Mouse (Mus musculus) hindbrain, embryonic 16.5 days (tissue): ENCODE measurements around the gene Zcchc9. TPM values are rescaled to one million over a fixed set of nuclear protein-coding genes. Genes with fewer than 3 reads are reported as not detected.

Experiments used
- ATAC-seq: fragments of 200-750 bp; cut with Nextera tagmentation; 2 replicates; pipeline ENCODE4 v1.8.0; 2017; ENCODE audit warnings: moderate TSS enrichment, moderate library complexity
- H3K27ac ChIP-seq: fragments of 300-500 bp; sonication (generic); 2 replicates; pipeline ENCODE4 v1.5.1; 2014; ENCODE audit warnings: low read depth, mild to moderate bottlenecking, control low read depth, low read length, moderate library complexity
- H3K27me3 ChIP-seq: fragments of 300-500 bp; sonication (generic); replicated peaks from 2 replicates; pipeline ENCODE4 v1.6.1; 2014; ENCODE audit warnings: low read length; ENCODE audit not compliant: control insufficient read depth, insufficient read depth
- H3K36me3 ChIP-seq: fragments of 300-500 bp; sonication (generic); 2 replicates; pipeline ENCODE4 v1.6.1; 2014; ENCODE audit warnings: mild to moderate bottlenecking, low read length, moderate library complexity, mixed read lengths; ENCODE audit not compliant: control insufficient read depth, insufficient read depth
- H3K4me1 ChIP-seq: fragments of 300-500 bp; sonication (generic); 2 replicates; pipeline ENCODE4 v1.6.1; 2014; ENCODE audit warnings: low read depth, low read length; ENCODE audit not compliant: control insufficient read depth, insufficient read depth
- H3K4me2 ChIP-seq: fragments of 300-500 bp; sonication (generic); 2 replicates; pipeline ENCODE4 v1.6.1; 2014; ENCODE audit warnings: mild to moderate bottlenecking, low read length, control low read depth, moderate library complexity
- H3K4me3 ChIP-seq: fragments of 300-500 bp; sonication (generic); 2 replicates; pipeline ENCODE4 v1.5.1; 2014; ENCODE audit warnings: mild to moderate bottlenecking, low read length, control low read depth, moderate library complexity
- H3K9ac ChIP-seq: fragments of 300-500 bp; sonication (generic); 2 replicates; pipeline ENCODE4 v1.6.1; 2014; ENCODE audit warnings: low read depth, mild to moderate bottlenecking, control low read depth, low read length, moderate library complexity
- H3K9me3 ChIP-seq: fragments of 300-500 bp; sonication (generic); 2 replicates; pipeline ENCODE4 v1.6.1; 2014; ENCODE audit warnings: mild to moderate bottlenecking, low read length, moderate library complexity; ENCODE audit not compliant: control insufficient read depth
- WGBS: fragments of 180-500 bp; shearing (Covaris S2); extraction: QIAGEN DNeasy Blood & Tissue Kit; methylation state at CpG from one replicate; pipeline ENCODE4 v1.1.7; 2014; 5-methylcytosine and 5-hydroxymethylcytosine counted together
- microRNA-seq: library from miRNA; unstranded; fragments of <30 nt; microRNA quantifications from one replicate; pipeline ENCODE4, GENCODE M21; 2017
- polyA plus RNA-seq: library from polyadenylated mRNA; unstranded; fragments of >200 nt; fragmentation: Nextera tagmentation; extraction: Ambion mirVana; gene quantifications from 2 replicates; pipeline ENCODE4 v1.2.1, GENCODE M21; 2015

Gene Zcchc9
- polyA plus RNA-seq, 1 experiment from 2014 or later: 15.8 TPM

GRCm38 (mm10) chr13:91754762-91755161 is 52.7 kb downstream of the Zcchc9 start:
- Histone ChIP-seq H3K4me3 (no peak overlapping the region), H3K9ac (no peak overlapping the region), H3K9me3 (no peaks in the 10 kb centered on the region), H3K27ac (no peak overlapping the region), H3K4me1 (no peaks in the 10 kb centered on the region), H3K4me2 (no peak overlapping the region), H3K36me3 (no peaks in the 10 kb centered on the region), H3K27me3 (no peaks in the 10 kb centered on the region)
- ATAC-seq: no peak

DNA sequence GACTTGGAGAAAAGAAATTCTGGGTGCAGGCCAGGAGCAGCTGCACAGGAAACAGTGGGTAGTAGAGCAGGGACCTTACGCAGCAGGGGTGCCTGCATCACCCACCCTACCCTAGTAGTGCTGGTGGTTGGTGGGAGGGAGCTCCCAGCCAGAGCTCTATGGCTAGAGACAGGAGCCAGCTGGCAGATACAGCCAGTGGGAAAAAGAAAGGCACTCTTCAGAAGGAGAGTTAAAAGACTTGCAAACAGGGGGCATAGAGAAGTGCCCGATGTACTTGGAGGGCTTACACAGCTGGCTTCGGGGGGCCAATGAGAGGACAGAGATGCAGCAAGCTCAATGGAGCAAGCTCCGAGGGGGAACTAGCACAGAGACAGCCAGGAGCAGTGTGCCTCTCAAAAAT is 53.8 kb downstream of the Zcchc9 start:
- Histone ChIP-seq H3K4me3 (no peak overlapping the region), H3K36me3 (no peaks in the 10 kb centered on the region), H3K27me3 (no peaks in the 10 kb centered on the region), H3K9me3 (no peaks in the 10 kb centered on the region), H3K27ac (no peak overlapping the region), H3K4me2 (no peak overlapping the region), H3K4me1 (no peaks in the 10 kb centered on the region), H3K9ac (no peak overlapping the region)
- peak; percentile 93 for ATAC-seq
- WGBS: 54% methylated on average over 4 of the region's 4 CpGs

DNA sequence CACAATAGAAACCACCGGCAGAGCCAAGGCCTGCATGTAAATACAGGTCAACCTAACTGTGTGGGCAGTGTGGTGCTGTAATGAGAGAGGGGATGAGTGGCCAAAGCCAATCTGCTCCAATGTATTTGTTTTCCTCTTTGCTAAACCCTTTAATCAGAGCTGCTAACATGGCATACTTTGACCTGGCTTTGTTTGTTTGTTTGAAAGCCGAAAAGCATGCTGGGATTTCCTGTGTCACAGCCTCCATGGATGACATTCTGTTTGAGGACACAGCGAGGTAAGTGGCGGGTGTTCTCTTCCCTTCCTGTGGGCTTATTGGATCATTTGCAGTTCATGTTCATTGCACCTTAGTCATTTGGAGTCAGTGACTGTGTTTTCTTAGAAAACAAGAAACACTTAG is 57.5 kb downstream of the Zcchc9 start:
- no peaks in the 10 kb centered on the region for H3K27me3 ChIP-seq
- no peak overlapping the region for H3K9ac ChIP-seq
- no peaks in the 10 kb centered on the region for H3K9me3 ChIP-seq
- no peak overlapping the region for H3K4me3 ChIP-seq
- WGBS: 86% methylated on average over 4 of the region's 4 CpGs
- no peak overlapping the region for H3K27ac ChIP-seq
- no peak for ATAC-seq
- H3K4me1 ChIP-seq: no peaks in the 10 kb centered on the region
- H3K4me2 ChIP-seq: no peak overlapping the region
- no peaks in the 10 kb centered on the region for H3K36me3 ChIP-seq

DNA sequence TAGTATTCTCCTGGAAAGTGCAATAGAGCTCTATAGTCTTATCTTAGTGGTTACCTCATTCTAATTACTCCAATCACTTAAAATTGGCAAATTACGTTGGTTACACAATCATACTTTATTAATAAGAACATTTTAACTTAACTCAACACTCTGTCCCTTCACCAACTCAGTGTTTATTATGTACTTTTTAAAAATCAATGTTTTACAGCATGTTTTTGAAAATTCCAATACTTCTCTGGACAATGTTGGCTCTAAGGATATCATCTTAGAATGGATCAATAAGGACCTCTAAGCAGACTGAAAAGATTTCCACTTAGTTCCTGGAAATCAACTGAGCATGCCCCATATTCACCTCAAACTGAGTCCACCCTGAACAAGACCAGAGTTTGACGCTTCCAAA is 59.1 kb downstream of the Zcchc9 start:
- Histone ChIP-seq H3K9ac (no peak overlapping the region), H3K4me2 (no peak overlapping the region), H3K9me3 (no peaks in the 10 kb centered on the region), H3K27me3 (no peaks in the 10 kb centered on the region), H3K4me1 (no peaks in the 10 kb centered on the region), H3K36me3 (no peaks in the 10 kb centered on the region), H3K27ac (no peak overlapping the region), H3K4me3 (no peak overlapping the region)
- ATAC-seq: no peak
- WGBS: 84% methylated on average over 2 of the region's 2 CpGs

Small RNA genes lying within 50 kb of the gene (microRNA-seq; reads per million reads assigned to microRNA genes)
- gene Gm27656: not detected

Other genes starting within 250 kb of the Zcchc9 start
- gene Acot12, start 66.2 kb downstream of the Zcchc9 start, polyA plus RNA-seq: 0.06 and 0.24 TPM in 2 replicates
- gene Ckmt2, start 69.2 kb upstream of the Zcchc9 start, polyA plus RNA-seq: 0.14 and 0.79 TPM in 2 replicates